Mouse (Mus musculus): ENCODE results near the gene Syt12.

DNA sequence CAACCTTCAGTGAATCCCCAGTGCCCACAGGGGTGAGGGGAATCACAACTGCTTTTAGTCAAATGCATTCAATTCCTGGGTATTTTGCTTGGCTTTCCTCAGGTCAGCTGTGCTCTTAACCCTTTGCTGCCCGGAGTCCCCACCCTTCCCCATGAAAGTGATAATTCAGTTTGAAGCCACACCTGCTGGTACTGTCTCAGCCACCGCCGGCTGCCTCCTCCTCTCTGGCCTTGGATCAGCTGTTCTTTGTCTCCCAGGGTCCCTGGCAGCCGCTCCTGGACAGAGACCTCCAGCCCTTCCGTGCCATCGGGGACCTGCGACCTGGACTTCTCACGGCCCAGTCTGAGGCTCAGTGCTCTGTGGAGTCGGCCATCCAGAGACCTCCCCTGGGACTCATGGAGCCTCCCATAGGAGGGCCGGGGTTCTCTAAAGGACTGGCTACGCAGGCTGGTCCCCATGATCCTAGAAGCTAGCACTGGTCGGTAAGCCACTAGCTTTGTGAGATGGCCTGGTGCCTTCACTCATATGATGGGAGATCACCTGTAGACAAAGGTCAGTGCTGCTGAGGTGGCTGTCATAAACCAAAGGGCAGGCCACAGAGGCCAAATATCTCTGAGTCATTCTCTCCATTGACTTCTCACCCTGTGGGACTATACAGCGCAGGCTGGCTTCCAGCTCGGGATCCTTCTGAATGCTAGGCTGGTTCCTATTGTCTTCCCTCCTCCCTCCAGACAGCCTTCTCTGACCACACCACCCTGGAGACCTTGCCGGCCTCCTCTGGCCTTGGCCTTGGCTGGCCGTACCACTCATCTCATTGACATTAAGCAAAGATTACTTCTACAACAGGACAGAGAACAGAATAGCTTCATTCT is 21.1 kb upstream of the Syt12 start, which contains the start of gene 2010003K11Rik:
- TF ChIP-seq GATA1 (IDR thresholded peaks at IDR 0.05; ENCODE audit: low read depth, low read length) (no peak), JUND (IDR thresholded peaks at IDR 0.05; ENCODE audit: low read depth, low read length) (no peak), EP300 (IDR thresholded peaks at IDR 0.05; ENCODE audit: low read depth in 1 of 2, low read length in 2 of 2) (no peak), TAL1 (IDR thresholded peaks at IDR 0.05; ENCODE audit: low read length) (no peak), ETS1 (IDR thresholded peaks at IDR 0.05; ENCODE audit: low read depth, low read length) (no peak), MYC (IDR thresholded peaks at IDR 0.05; ENCODE audit: low read depth, low read length) (no peak), NRF1 (IDR thresholded peaks at IDR 0.05; ENCODE audit: insufficient read depth, low read depth, low read length, poor library complexity, severe bottlenecking) (no peak), GABPA (IDR thresholded peaks at IDR 0.05; ENCODE audit: low read depth, low read length) (no peak), MAX (IDR thresholded peaks at IDR 0.05; ENCODE audit: low read length) (no peak), POLR2A (IDR thresholded peaks at IDR 0.05; ENCODE audit: control insufficient read depth in 1 of 2, insufficient read depth in 1 of 2, low read depth in 1 of 2, low read length in 2 of 2, poor library complexity in 1 of 2) (no peak), ZC3H11A (IDR thresholded peaks at IDR 0.05; ENCODE audit: low read depth, low read length) (no peak)
